Mouse (Mus musculus) forebrain, embryonic 15.5 days (tissue): ENCODE measurements around the gene Mb. TPM values are rescaled to one million over a fixed set of nuclear protein-coding genes. Genes with fewer than 3 reads are reported as not detected.
A peak's percentile ranks its signal among the peaks of the same experiment; 100 is the strongest.

Source experiments
- ATAC-seq: fragments of 200-750 bp; cut with Nextera tagmentation; replicated peaks from 2 replicates; pipeline ENCODE4 v1.8.0; 2017; ENCODE audit warnings: mild to moderate bottlenecking, moderate TSS enrichment, moderate library complexity
- H3K27ac ChIP-seq: fragments of 300-500 bp; sonication (generic); replicated peaks from 2 replicates; pipeline ENCODE4 v1.5.1; 2015; ENCODE audit warnings: mild to moderate bottlenecking, inconsistent platforms
- H3K27me3 ChIP-seq: fragments of 300-500 bp; sonication (generic); 2 replicates; pipeline ENCODE4 v1.6.1; 2015; ENCODE audit warnings: inconsistent platforms
- H3K36me3 ChIP-seq: fragments of 300-500 bp; sonication (generic); 2 replicates; pipeline ENCODE4 v1.6.1; 2015; ENCODE audit warnings: mild to moderate bottlenecking, inconsistent platforms
- H3K4me1 ChIP-seq: fragments of 300-500 bp; sonication (generic); 2 replicates; pipeline ENCODE4 v1.6.1; 2015; ENCODE audit warnings: inconsistent platforms
- H3K4me2 ChIP-seq: fragments of 300-500 bp; sonication (generic); replicated peaks from 2 replicates; pipeline ENCODE4 v1.6.1; 2015; ENCODE audit warnings: mild to moderate bottlenecking, inconsistent platforms
- H3K4me3 ChIP-seq: fragments of 300-500 bp; sonication (generic); 2 replicates; pipeline ENCODE4 v1.5.1; 2015; ENCODE audit warnings: mild to moderate bottlenecking, inconsistent platforms
- H3K9ac ChIP-seq: fragments of 300-500 bp; sonication (generic); replicated peaks from 2 replicates; pipeline ENCODE4 v1.6.1; 2015; ENCODE audit warnings: mild to moderate bottlenecking, inconsistent platforms
- H3K9me3 ChIP-seq: fragments of 300-500 bp; sonication (generic); 2 replicates; pipeline ENCODE4 v1.6.1; 2016; ENCODE audit warnings: inconsistent platforms
- WGBS: fragments of 180-500 bp; shearing (Covaris S2); methylation state at CpG from one replicate; pipeline ENCODE4 v1.1.7; 2015; ENCODE audit warnings: mixed read lengths; 5-methylcytosine and 5-hydroxymethylcytosine counted together
- polyA plus RNA-seq: library from polyadenylated mRNA; unstranded; fragments of >200 nt; fragmentation: Nextera tagmentation; extraction: Ambion mirVana; gene quantifications from 2 replicates; pipeline ENCODE4 v1.2.1, GENCODE M21; 2015

Gene Mb
- polyA plus RNA-seq, 1 experiment from 2014 or later, result not detected

- no peak for ATAC-seq
- H3K4me2 ChIP-seq, result no peak overlapping the region
- no peaks in the 10 kb centered on the region for H3K27me3 ChIP-seq
- H3K4me3 ChIP-seq, result no peak overlapping the region
- H3K4me1 ChIP-seq, result 0 out of 2 replicates have a peak, but pooled peaks cover 14% of the 10 kb centered on the region
- peaks cover 56% of the 10 kb centered on the region for H3K36me3 ChIP-seq
- WGBS, result 66% methylated on average over 11 of the region's 11 CpGs
- no peaks in the 10 kb centered on the region for H3K9me3 ChIP-seq
- no peak overlapping the region for H3K27ac ChIP-seq
- H3K9ac ChIP-seq, result no peak overlapping the region
Measured at GRCm38 (mm10) chr15:77079890-77080361, 29.5 kb upstream of the Mb start.

GRCm38 (mm10) chr15:77079256-77079822 lies 28.9 kb upstream of the Mb start:
- Histone ChIP-seq H3K36me3 (peaks cover 50% of the 10 kb centered on the region), H3K4me3 (no peak overlapping the region), H3K9ac (no peak overlapping the region), H3K27me3 (no peaks in the 10 kb centered on the region), H3K4me2 (no peak overlapping the region), H3K27ac (no peak overlapping the region), H3K4me1 (0 out of 2 replicates have a peak, but pooled peaks cover 14% of the 10 kb centered on the region), H3K9me3 (no peaks in the 10 kb centered on the region)
- ATAC-seq, result no peak
- 56% methylated on average over 14 of the region's 14 CpGs for WGBS

GRCm38 (mm10) chr15:77078786-77079185 lies 28.3 kb upstream of the Mb start:
- 43% methylated on average over 3 of the region's 3 CpGs for WGBS
- peaks cover 45% of the 10 kb centered on the region for H3K36me3 ChIP-seq
- 0 out of 2 replicates have a peak, but pooled peaks cover 14% of the 10 kb centered on the region for H3K4me1 ChIP-seq
- H3K9ac ChIP-seq, result no peak overlapping the region
- no peaks in the 10 kb centered on the region for H3K9me3 ChIP-seq
- ATAC-seq, result no peak
- H3K4me3 ChIP-seq, result no peak overlapping the region
- H3K27ac ChIP-seq, result no peak overlapping the region
- H3K27me3 ChIP-seq, result no peaks in the 10 kb centered on the region
- no peak overlapping the region for H3K4me2 ChIP-seq

GRCm38 (mm10) chr15:77077906-77078305 lies 27.4 kb upstream of the Mb start:
- Histone ChIP-seq H3K4me1 (0 out of 2 replicates have a peak, but pooled peaks cover 14% of the 10 kb centered on the region), H3K27ac (no peak overlapping the region), H3K36me3 (peaks cover 39% of the 10 kb centered on the region), H3K27me3 (no peaks in the 10 kb centered on the region), H3K9ac (no peak overlapping the region), H3K4me3 (no peak overlapping the region), H3K4me2 (no peak overlapping the region), H3K9me3 (no peaks in the 10 kb centered on the region)
- no peak for ATAC-seq
- 92% methylated on average over 9 of the region's 9 CpGs for WGBS

GRCm38 (mm10) chr15:77076523-77076922 lies 26.1 kb upstream of the Mb start:
- ATAC-seq, result no peak
- H3K9ac ChIP-seq, result no peak overlapping the region
- no peaks in the 10 kb centered on the region for H3K27me3 ChIP-seq
- H3K27ac ChIP-seq, result no peak overlapping the region
- H3K4me3 ChIP-seq, result no peak overlapping the region
- no peaks in the 10 kb centered on the region for H3K9me3 ChIP-seq
- 0 out of 2 replicates have a peak, but pooled peaks cover 20% of the 10 kb centered on the region for H3K4me1 ChIP-seq
- H3K36me3 ChIP-seq, result peaks cover 28% of the 10 kb centered on the region
- no peak overlapping the region for H3K4me2 ChIP-seq
- 90% methylated on average over 3 of the region's 3 CpGs for WGBS

GRCm38 (mm10) chr15:77072556-77073163 lies 22.2 kb upstream of the Mb start:
- H3K9ac ChIP-seq, result no peak overlapping the region
- H3K36me3 ChIP-seq, result peaks cover 19% of the 10 kb centered on the region
- no peak for ATAC-seq
- no peak overlapping the region for H3K4me2 ChIP-seq
- no peaks in the 10 kb centered on the region for H3K9me3 ChIP-seq
- H3K27ac ChIP-seq, result no peak overlapping the region
- no peak overlapping the region for H3K4me3 ChIP-seq
- WGBS, result 63% methylated on average over 4 of the region's 4 CpGs
- H3K4me1 ChIP-seq, result 0 out of 2 replicates have a peak, but pooled peaks cover 13% of the 10 kb centered on the region
- no peaks in the 10 kb centered on the region for H3K27me3 ChIP-seq

GRCm38 (mm10) chr15:77071501-77071900 lies 21.0 kb upstream of the Mb start:
- H3K4me3 ChIP-seq, result no peak overlapping the region
- peaks cover 8% of the 10 kb centered on the region for H3K36me3 ChIP-seq
- H3K4me1 ChIP-seq, result 0 out of 2 replicates have a peak, but pooled peaks cover 13% of the 10 kb centered on the region
- H3K27ac ChIP-seq, result no peak overlapping the region
- ATAC-seq, result peak; percentile 38; the same call in 1 of the 2 replicates
- WGBS, result 26% methylated on average over 10 of the region's 10 CpGs
- H3K9me3 ChIP-seq, result no peaks in the 10 kb centered on the region
- no peak overlapping the region for H3K9ac ChIP-seq
- H3K4me2 ChIP-seq, result no peak overlapping the region
- no peaks in the 10 kb centered on the region for H3K27me3 ChIP-seq

- Histone ChIP-seq H3K4me3 (no peak overlapping the region), H3K27me3 (no peaks in the 10 kb centered on the region), H3K4me1 (0 out of 2 replicates have a peak, but pooled peaks cover 13% of the 10 kb centered on the region), H3K4me2 (no peak overlapping the region), H3K27ac (no peak overlapping the region), H3K9ac (no peak overlapping the region), H3K36me3 (0 out of 2 replicates have a peak, but pooled peaks cover 3% of the 10 kb centered on the region), H3K9me3 (no peaks in the 10 kb centered on the region)
- 88% methylated on average over 11 of the region's 11 CpGs for WGBS
- no peak for ATAC-seq
Measured at GRCm38 (mm10) chr15:77070745-77071268, 20.3 kb upstream of the Mb start.

GRCm38 (mm10) chr15:77069019-77069418 lies 18.5 kb upstream of the Mb start:
- no peaks in the 10 kb centered on the region for H3K36me3 ChIP-seq
- no peak overlapping the region for H3K4me3 ChIP-seq
- WGBS, result 90% methylated on average over 3 of the region's 3 CpGs
- H3K4me1 ChIP-seq, result 0 out of 2 replicates have a peak, but pooled peaks cover 13% of the 10 kb centered on the region
- H3K9me3 ChIP-seq, result no peaks in the 10 kb centered on the region
- ATAC-seq, result no peak
- H3K9ac ChIP-seq, result no peak overlapping the region
- H3K27ac ChIP-seq, result no peak overlapping the region
- H3K4me2 ChIP-seq, result no peak overlapping the region
- H3K27me3 ChIP-seq, result no peaks in the 10 kb centered on the region

GRCm38 (mm10) chr15:77068439-77068861 lies 18.0 kb upstream of the Mb start:
- no peak overlapping the region for H3K27ac ChIP-seq
- H3K9me3 ChIP-seq, result no peaks in the 10 kb centered on the region
- H3K4me1 ChIP-seq, result 0 out of 2 replicates have a peak, but pooled peaks cover 13% of the 10 kb centered on the region
- ATAC-seq, result no peak
- no peak overlapping the region for H3K4me2 ChIP-seq
- no peaks in the 10 kb centered on the region for H3K36me3 ChIP-seq
- 59% methylated on average over 3 of the region's 3 CpGs for WGBS
- no peak overlapping the region for H3K9ac ChIP-seq
- H3K27me3 ChIP-seq, result no peaks in the 10 kb centered on the region
- no peak overlapping the region for H3K4me3 ChIP-seq

- WGBS, result 83% methylated on average over 6 of the region's 6 CpGs
- Histone ChIP-seq H3K9me3 (no peaks in the 10 kb centered on the region), H3K4me1 (0 out of 2 replicates have a peak, but pooled peaks cover 5% of the 10 kb centered on the region), H3K9ac (no peak overlapping the region), H3K27me3 (no peaks in the 10 kb centered on the region), H3K4me2 (no peak overlapping the region), H3K36me3 (no peaks in the 10 kb centered on the region), H3K4me3 (no peak overlapping the region), H3K27ac (no peak overlapping the region)
- no peak for ATAC-seq
Measured at GRCm38 (mm10) chr15:77066233-77066632, 15.8 kb upstream of the Mb start.

GRCm38 (mm10) chr15:77065259-77065852 lies 14.9 kb upstream of the Mb start:
- no peaks in the 10 kb centered on the region for H3K36me3 ChIP-seq
- no peak overlapping the region for H3K4me2 ChIP-seq
- 87% methylated on average over 6 of the region's 6 CpGs for WGBS
- no peak overlapping the region for H3K27ac ChIP-seq
- no peaks in the 10 kb centered on the region for H3K27me3 ChIP-seq
- H3K9ac ChIP-seq, result no peak overlapping the region
- no peaks in the 10 kb centered on the region for H3K9me3 ChIP-seq
- no peak overlapping the region for H3K4me3 ChIP-seq
- H3K4me1 ChIP-seq, result 0 out of 2 replicates have a peak, but pooled peaks cover 3% of the 10 kb centered on the region
- no peak for ATAC-seq
